12 mouse cellular contexts compared by ENCODE assay signal in the genomic region with DNA sequence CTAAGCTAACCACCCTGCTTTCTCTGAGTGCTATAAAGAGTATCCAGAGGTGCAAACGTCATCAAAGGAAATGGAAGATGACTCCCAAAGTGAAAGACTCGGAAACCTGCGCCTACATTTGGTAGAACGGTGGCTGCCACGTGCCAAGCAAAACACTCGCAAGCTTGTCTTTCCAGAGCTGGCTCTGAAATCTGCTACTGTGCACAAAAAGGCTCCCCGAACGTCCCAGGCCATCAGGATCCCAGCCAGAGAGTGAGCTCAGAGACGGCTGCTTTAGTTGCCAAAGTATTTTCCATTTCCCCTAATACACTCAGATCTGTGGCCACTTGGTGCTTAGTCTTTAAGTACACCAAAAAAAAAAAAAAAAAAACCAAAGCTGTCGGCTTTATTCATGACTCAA. TPM values are rescaled to one million over a fixed set of nuclear protein-coding genes. Genes with fewer than 3 reads are reported as not detected.
DNase-seq lines count a peak whose midpoint lies in the region; ATAC-seq and TF ChIP-seq lines count a peak whose summit lies in the region.
"Had no signal": no experiment of that assay in that cellular context is flagged by ENCODE, and none has a peak within 500 bp of the region (broad histone marks: within the 10 kb centered on the region; RNA-seq: fewer than 3 reads in every experiment).

No protein-coding gene starts in this region.

- 0 out of 2 replicates have a peak overlapping the region, but pooled peaks have one; percentile 18 for H3K27ac ChIP-seq in hindbrain, embryonic 15.5 days (replicated peaks)
- no peak overlapping the region for H3K27ac ChIP-seq in hindbrain, embryonic 10.5 days
- peak overlapping the region; percentile 18; the same call in 1 of the 2 replicates for H3K27ac ChIP-seq in embryonic fibroblast, embryonic 13.5 days (ENCODE audit: insufficient read depth, low read length)
- H3K27ac ChIP-seq: neural tube, embryonic 12.5 days had no signal

- TF ChIP-seq CTCF in embryonic fibroblast, embryonic 13.5 days (IDR thresholded peaks at IDR 0.05; ENCODE audit: borderline replicate concordance, insufficient read depth, low read length), result no peak

- H3K4me2 ChIP-seq in hindbrain, embryonic 15.5 days, result no peak overlapping the region
- H3K4me2 ChIP-seq: neural tube, embryonic 12.5 days had no signal

- WGBS in hindbrain, embryonic 15.5 days, result 72% methylated on average over 10 of the region's 10 CpGs
- WGBS in hindbrain, embryonic 10.5 days, result 90% methylated on average over 10 of the region's 10 CpGs

- intact Hi-C loops in heart, postnatal 10 days (cut with DNase I), result no loop called here

- no peaks in the 10 kb centered on the region for H3K27me3 ChIP-seq in hindbrain, embryonic 15.5 days
- H3K27me3 ChIP-seq in hindbrain, embryonic 10.5 days (ENCODE audit: insufficient read depth, poor library complexity, severe bottlenecking), result no peaks in the 10 kb centered on the region
- H3K27me3 ChIP-seq: neural tube, embryonic 12.5 days had no signal

- H3K4me3 ChIP-seq in hindbrain, embryonic 15.5 days, result no peak overlapping the region
- H3K4me3 ChIP-seq in hindbrain, embryonic 10.5 days, result no peak overlapping the region
- H3K4me3 ChIP-seq in embryonic fibroblast, embryonic 13.5 days (ENCODE audit: insufficient read depth, low read length), result no peak overlapping the region
- H3K4me3 ChIP-seq: megakaryocyte, embryonic 14.5 days; neural tube, embryonic 12.5 days had no signal

- DNase-seq in hindbrain, embryonic 10.5 days (ENCODE audit: low spot score), result no peak
- DNase-seq in adipocyte (ENCODE audit: low spot score), result peak; percentile 75
- peak; percentile 79 to 82 for DNase-seq in heart, postnatal 10 days
- no peak for DNase-seq in frontal cortex, postnatal 36 days (ENCODE audit: low spot score in 2 of 2)
- DNase-seq: adrenal gland, adult 8-10 months; left cerebral cortex, postnatal 4 days had no signal

- no peak for ATAC-seq in hindbrain, embryonic 15.5 days (ENCODE audit: low FRiP score, low read depth)
- ATAC-seq in activated CD4-positive, CD25-positive, alpha-beta regulatory T cell, adult 4 months, result no peak

- no peak overlapping the region for H3K9ac ChIP-seq in hindbrain, embryonic 15.5 days
- H3K9ac ChIP-seq: neural tube, embryonic 12.5 days had no signal

- peaks cover 18% of the 10 kb centered on the region for H3K4me1 ChIP-seq in hindbrain, embryonic 15.5 days (replicated peaks)
- H3K4me1 ChIP-seq in hindbrain, embryonic 10.5 days (replicated peaks), result peaks cover 28% of the 10 kb centered on the region
- H3K4me1 ChIP-seq in embryonic fibroblast, embryonic 13.5 days (ENCODE audit: control insufficient read depth, insufficient read depth, low read length), result peaks cover 1% of the 10 kb centered on the region; the same call in 1 of the 2 replicates

- H3K36me3 ChIP-seq in hindbrain, embryonic 15.5 days, result no peaks in the 10 kb centered on the region
- no peaks in the 10 kb centered on the region for H3K36me3 ChIP-seq in hindbrain, embryonic 10.5 days
- H3K36me3 ChIP-seq: G1E; neural tube, embryonic 12.5 days had no signal

- no peaks in the 10 kb centered on the region for H3K9me3 ChIP-seq in hindbrain, embryonic 15.5 days
- no peaks in the 10 kb centered on the region for H3K9me3 ChIP-seq in hindbrain, embryonic 10.5 days
- H3K9me3 ChIP-seq: G1E; megakaryocyte, embryonic 14.5 days; neural tube, embryonic 12.5 days had no signal

- no peak for TF ChIP-seq POLR2A in embryonic fibroblast, embryonic 13.5 days (IDR thresholded peaks at IDR 0.05; ENCODE audit: low read depth, low read length)

RNA-seq across cellular contexts. Expression of a gene that starts 31.2 kb away (rescaled TPM):
- 18.4 and 18.5 TPM in 2 replicates for polyA plus RNA-seq in hindbrain, embryonic 15.5 days (2015; fragmentation: Nextera tagmentation; extraction: Ambion mirVana)
- polyA plus RNA-seq in hindbrain, embryonic 10.5 days (2016; fragmentation: Nextera tagmentation; extraction: Ambion mirVana), result 26.0 and 26.7 TPM in 2 replicates
- 116 and 161 TPM in 2 replicates for polyA plus RNA-seq in embryonic fibroblast, embryonic 13.5 days (2011; ENCODE audit: insufficient read length, low read depth, missing spikeins)
- 100 to 1,000 TPM; 135 to 141 TPM for total RNA-seq in heart, postnatal 10 days (2021)
- polyA plus RNA-seq in activated CD4-positive, CD25-positive, alpha-beta regulatory T cell, adult 4 months (2017; shearing (Covaris generic)), result 10 to 100 TPM in 1 of 2 experiments, 1 to 10 TPM in 1; 7.8 to 11.3 TPM
- polyA plus RNA-seq: G1E had no signal

RNA-seq across cellular contexts. Expression of a gene that starts 53.2 kb away (rescaled TPM):
- polyA plus RNA-seq in hindbrain, embryonic 15.5 days (2015; fragmentation: Nextera tagmentation; extraction: Ambion mirVana), result 56.7 and 57.1 TPM in 2 replicates
- polyA plus RNA-seq in hindbrain, embryonic 10.5 days (2016; fragmentation: Nextera tagmentation; extraction: Ambion mirVana), result 9.6 and 14.5 TPM in 2 replicates
- polyA plus RNA-seq in embryonic fibroblast, embryonic 13.5 days (2011; ENCODE audit: insufficient read length, low read depth, missing spikeins), result 11.9 and 16.6 TPM in 2 replicates
- total RNA-seq in heart, postnatal 10 days (2021), result 1 to 10 TPM; 9.2 to 9.9 TPM
- under 1 TPM in 1 of 2 experiments, not detected in 1; 0.22 TPM for polyA plus RNA-seq in activated CD4-positive, CD25-positive, alpha-beta regulatory T cell, adult 4 months (2017; shearing (Covaris generic))
- polyA plus RNA-seq: G1E had no signal

Comparison
In these comparisons a context has a peak if more than half of its experiments do, and no peak if none do; other contexts are left out.
1. DNase-seq: peak in adipocyte (single experiment) and heart, postnatal 10 days (2 of 2); none in hindbrain, embryonic 10.5 days (single experiment) and frontal cortex, postnatal 36 days (0 of 2).